Mouse (Mus musculus) MEL (cell line): ENCODE measurements around the gene Dera. TPM values are rescaled to one million over a fixed set of nuclear protein-coding genes. Genes with fewer than 3 reads are reported as not detected.

ENCODE experiments used
- DNase-seq: peaks from one replicate; pipeline ENCODE4 v3.0.0; 2011; ENCODE audit warnings: low read depth, low spot score
- H3K27ac ChIP-seq: 2 replicates; pipeline ENCODE4 v1.5.1; 2012; ENCODE audit warnings: low read depth, mild to moderate bottlenecking, control low read depth, low read length, moderate library complexity; ENCODE audit not compliant: control insufficient read depth
- H3K27me3 ChIP-seq, 2 experiments: fragments of 150-350 bp in 1 of 2; sonication (generic) in 1 of 2; 2 replicates each; pipeline ENCODE4 v1.6.1; 2012; ENCODE audit warnings: low read length in 2 of 2, mild to moderate bottlenecking in 2 of 2, improper control_type of control experiment in 1 of 2, moderate library complexity in 1 of 2; ENCODE audit not compliant: insufficient read depth in 2 of 2, control insufficient read depth in 1 of 2
- H3K36me3 ChIP-seq, 2 experiments: 2 replicates each; pipeline ENCODE4 v1.6.1; 2012 to 2014; ENCODE audit warnings: low read length in 2 of 2, improper control_type of control experiment in 1 of 2, inconsistent platforms in 1 of 2, mild to moderate bottlenecking in 1 of 2; ENCODE audit not compliant: insufficient read depth in 2 of 2, control insufficient read depth in 1 of 2
- H3K4me1 ChIP-seq, 2 experiments: fragments of 150-350 bp in 1 of 2; sonication (generic) in 1 of 2; 2 replicates each; pipeline ENCODE4 v1.6.1; 2012; ENCODE audit warnings: low read length in 2 of 2, improper control_type of control experiment in 1 of 2, mild to moderate bottlenecking in 1 of 2; ENCODE audit not compliant: insufficient read depth in 2 of 2, control insufficient read depth in 1 of 2
- H3K4me3 ChIP-seq, 2 experiments: fragments of 150-350 bp in 1 of 2; sonication (generic) in 1 of 2; 2 replicates each; pipeline ENCODE4 v1.5.1; 2012; ENCODE audit warnings: low read depth in 2 of 2, low read length in 2 of 2, mild to moderate bottlenecking in 2 of 2, moderate library complexity in 2 of 2, control low read depth in 1 of 2, improper control_type of control experiment in 1 of 2; ENCODE audit not compliant: control insufficient read depth in 1 of 2, insufficient read depth in 1 of 2
- H3K79me2 ChIP-seq: 2 replicates; pipeline ENCODE4 v1.6.1; 2012; ENCODE audit warnings: mild to moderate bottlenecking, low read length, moderate library complexity; ENCODE audit not compliant: control insufficient read depth, poor library complexity, insufficient read depth
- H3K9ac ChIP-seq: 2 replicates; pipeline ENCODE4 v1.6.1; 2012; ENCODE audit warnings: low read depth, mild to moderate bottlenecking, control low read depth, low read length, moderate library complexity; ENCODE audit not compliant: control insufficient read depth, poor library complexity, severe bottlenecking
- H3K9me3 ChIP-seq: fragments of 150-350 bp; sonication (generic); replicated peaks from 2 replicates; pipeline ENCODE4 v1.6.1; 2012; ENCODE audit warnings: mild to moderate bottlenecking, low read length, improper control_type of control experiment, moderate library complexity; ENCODE audit not compliant: insufficient read depth
- BHLHE40 ChIP-seq: IDR thresholded peaks from 2 replicates; pipeline ENCODE4 v1.6.1; 2012; ENCODE audit warnings: low read depth, mild to moderate bottlenecking, inconsistent platforms, low read length, improper control_type of control experiment, borderline replicate concordance
- CHD1 ChIP-seq: IDR thresholded peaks from 2 replicates; pipeline ENCODE4 v1.6.1; 2012; ENCODE audit warnings: low read depth, mild to moderate bottlenecking, inconsistent platforms, low read length, improper control_type of control experiment
- CHD2 ChIP-seq: IDR thresholded peaks from 2 replicates; pipeline ENCODE4 v1.6.1; 2011; ENCODE audit warnings: low read length, improper control_type of control experiment
- E2F4 ChIP-seq: IDR thresholded peaks from 2 replicates; pipeline ENCODE4 v1.6.1; 2011; ENCODE audit warnings: low read depth, low read length, improper control_type of control experiment, borderline replicate concordance
- ELF1 ChIP-seq: IDR thresholded peaks from 2 replicates; pipeline ENCODE4 v1.6.1; 2014; ENCODE audit warnings: low read depth, mild to moderate bottlenecking, inconsistent platforms, low read length, improper control_type of control experiment, moderate library complexity
- EP300 ChIP-seq, 2 experiments: IDR thresholded peaks; 2 replicates each; pipeline ENCODE4 v1.6.1; 2011; ENCODE audit warnings: improper control_type of control experiment in 2 of 2, low read length in 2 of 2, low read depth in 1 of 2, mild to moderate bottlenecking in 1 of 2
- ETS1 ChIP-seq: IDR thresholded peaks from 2 replicates; pipeline ENCODE4 v1.6.1; 2012; ENCODE audit warnings: low read depth, mild to moderate bottlenecking, inconsistent platforms, low read length, improper control_type of control experiment, moderate library complexity
- JUND ChIP-seq: IDR thresholded peaks from 2 replicates; pipeline ENCODE4 v1.6.1; 2011; ENCODE audit warnings: low read depth, mild to moderate bottlenecking, improper control_type of control experiment, low read length
- KAT2A ChIP-seq: conservative IDR thresholded peaks from 2 replicates; pipeline ENCODE4 v1.6.1; 2012; ENCODE audit warnings: low read depth, low read length, improper control_type of control experiment, inconsistent platforms
- MAFK ChIP-seq: IDR thresholded peaks from 2 replicates; pipeline ENCODE4 v1.6.1; 2011; ENCODE audit warnings: low read depth, mild to moderate bottlenecking, low read length, improper control_type of control experiment, borderline replicate concordance
- MAX ChIP-seq: IDR thresholded peaks from 2 replicates; pipeline ENCODE4 v1.6.1; 2011; ENCODE audit warnings: low read length, improper control_type of control experiment
- MAZ ChIP-seq: IDR thresholded peaks from 2 replicates; pipeline ENCODE4 v1.6.1; 2012; ENCODE audit warnings: low read depth, mild to moderate bottlenecking, inconsistent platforms, low read length, improper control_type of control experiment
- MEF2A ChIP-seq: IDR thresholded peaks from 2 replicates; pipeline ENCODE4 v1.6.1; 2014; ENCODE audit warnings: low read depth, mild to moderate bottlenecking, inconsistent platforms, low read length, improper control_type of control experiment; ENCODE audit not compliant: poor library complexity, insufficient replicate concordance, severe bottlenecking; ENCODE audit errors: extremely low read depth
- MYB ChIP-seq: IDR thresholded peaks from 2 replicates; pipeline ENCODE4 v1.6.1; 2011; ENCODE audit warnings: mild to moderate bottlenecking, low read depth, low read length, improper control_type of control experiment
- MYC ChIP-seq: IDR thresholded peaks from 2 replicates; pipeline ENCODE4 v1.6.1; 2011; ENCODE audit warnings: low read depth, mild to moderate bottlenecking, low read length, improper control_type of control experiment, moderate library complexity
- NELFE ChIP-seq: IDR thresholded peaks from 2 replicates; pipeline ENCODE4 v1.6.1; 2011; ENCODE audit warnings: low read depth, low read length, improper control_type of control experiment
- POLR2A ChIP-seq, 2 experiments: IDR thresholded peaks; 2 replicates each; pipeline ENCODE4 v1.6.1; 2011 to 2012; ENCODE audit warnings: low read length in 2 of 2, mild to moderate bottlenecking in 2 of 2, control low read depth in 1 of 2, improper control_type of control experiment in 1 of 2, low read depth in 1 of 2, moderate library complexity in 1 of 2; ENCODE audit not compliant: control insufficient read depth in 1 of 2, insufficient read depth in 1 of 2, poor library complexity in 1 of 2
- POLR2AphosphoS2 ChIP-seq: IDR thresholded peaks from 2 replicates; pipeline ENCODE4 v1.6.1; 2011; ENCODE audit warnings: low read length, improper control_type of control experiment
- RAD21 ChIP-seq: IDR thresholded peaks from 2 replicates; pipeline ENCODE4 v1.6.1; 2011; ENCODE audit warnings: mild to moderate bottlenecking, low read depth, low read length, improper control_type of control experiment
- RCOR1 ChIP-seq: IDR thresholded peaks from 2 replicates; pipeline ENCODE4 v1.6.1; 2012; ENCODE audit warnings: low read depth, mild to moderate bottlenecking, inconsistent platforms, low read length, improper control_type of control experiment
- SIN3A ChIP-seq: IDR thresholded peaks from 2 replicates; pipeline ENCODE4 v1.6.1; 2012; ENCODE audit warnings: low read length, improper control_type of control experiment, inconsistent platforms
- SMC3 ChIP-seq: IDR thresholded peaks from 2 replicates; pipeline ENCODE4 v1.6.1; 2011; ENCODE audit warnings: low read depth, low read length, improper control_type of control experiment
- TAL1 ChIP-seq: IDR thresholded peaks from 2 replicates; pipeline ENCODE4 v1.6.1; 2012; ENCODE audit warnings: mild to moderate bottlenecking, inconsistent platforms, low read length, moderate library complexity, mixed read lengths
- TCF12 ChIP-seq: IDR thresholded peaks from 2 replicates; pipeline ENCODE4 v1.6.1; 2014; ENCODE audit warnings: low read depth, mild to moderate bottlenecking, inconsistent platforms, low read length, improper control_type of control experiment, moderate library complexity
- UBTF ChIP-seq: IDR thresholded peaks from 2 replicates; pipeline ENCODE4 v1.6.1; 2012; ENCODE audit warnings: low read depth, mild to moderate bottlenecking, inconsistent platforms, low read length, improper control_type of control experiment, moderate library complexity, borderline replicate concordance; ENCODE audit not compliant: insufficient read depth
- USF1 ChIP-seq: IDR thresholded peaks from 2 replicates; pipeline ENCODE4 v1.6.1; 2014; ENCODE audit warnings: low read depth, mild to moderate bottlenecking, inconsistent platforms, low read length, improper control_type of control experiment, moderate library complexity
- ZKSCAN1 ChIP-seq: IDR thresholded peaks from 2 replicates; pipeline ENCODE4 v1.6.1; 2012; ENCODE audit warnings: low read depth, mild to moderate bottlenecking, inconsistent platforms, low read length, improper control_type of control experiment, moderate library complexity
- ZMIZ1 ChIP-seq: IDR thresholded peaks from 2 replicates; pipeline ENCODE4 v1.6.1; 2012; ENCODE audit warnings: low read depth, mild to moderate bottlenecking, inconsistent platforms, low read length, improper control_type of control experiment, moderate library complexity
- polyA plus RNA-seq, 2 experiments: library from polyadenylated mRNA; stranded (reverse) in 1 of 2; unstranded in 1 of 2; fragments of >175 nt in 1 of 2; fragments of >200 nt in 1 of 2; gene quantifications; 2 replicates each; pipeline versions ENCODE4 v1.2.1 to v1.2.4; 2012; ENCODE audit warnings: low replicate concordance in 2 of 2, low read depth in 1 of 2; ENCODE audit not compliant: insufficient read length in 2 of 2, insufficient read depth in 1 of 2, missing spikeins in 1 of 2
- total RNA-seq: library from RNA; depleted of rRNA; stranded (reverse); fragments of 300-350 nt; gene quantifications from 2 replicates; pipeline ENCODE4 v1.2.3, GENCODE M21; 2012

The Dera gene
- total and polyA plus RNA-seq, 3 experiments = 39.4 to 56.9 TPM; not detected in 1

DNA sequence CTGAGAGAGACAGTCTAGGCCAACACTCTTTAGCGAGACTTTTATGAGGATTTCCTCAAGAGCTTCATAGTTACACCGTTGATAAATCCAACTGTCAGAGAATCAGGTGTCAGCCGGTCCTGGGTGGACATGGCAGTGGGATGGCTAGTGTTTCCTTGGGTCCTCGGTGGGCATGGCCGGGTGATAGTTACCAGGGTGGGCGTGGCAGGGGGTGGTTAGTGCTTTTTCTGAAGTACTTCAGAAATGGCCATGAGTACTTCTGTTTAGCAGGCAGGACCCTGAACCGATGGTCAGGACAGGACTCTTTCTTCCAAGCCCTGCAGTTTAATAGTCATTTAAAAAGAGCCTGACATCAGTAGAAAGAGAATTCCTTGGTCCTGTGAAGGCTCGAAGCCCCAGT is 52.5 kb downstream of the Dera start:
- TF ChIP-seq RAD21 = no peak
- no peak for TF ChIP-seq SIN3A
- no peak for TF ChIP-seq CHD1
- TF ChIP-seq POLR2AphosphoS2 = no peak
- TF ChIP-seq NELFE = no peak
- TF ChIP-seq EP300 (IDR thresholded peaks at IDR 0.05; ENCODE audit: low read depth in 1 of 2, low read length in 2 of 2) = no peak
- no peak for TF ChIP-seq JUND
- TF ChIP-seq ZKSCAN1 = no peak
- no peak for TF ChIP-seq MEF2A
- no peak for TF ChIP-seq RCOR1
- no peak for TF ChIP-seq BHLHE40
- no peak for TF ChIP-seq MYB
- TF ChIP-seq TCF12 = no peak
- no peak for TF ChIP-seq SMC3
- no peak for TF ChIP-seq MYC
- no peak for TF ChIP-seq MAFK
- no peak for TF ChIP-seq MAZ
- TF ChIP-seq KAT2A = no peak
- TF ChIP-seq E2F4 = no peak
- no peak for TF ChIP-seq ETS1

DNA sequence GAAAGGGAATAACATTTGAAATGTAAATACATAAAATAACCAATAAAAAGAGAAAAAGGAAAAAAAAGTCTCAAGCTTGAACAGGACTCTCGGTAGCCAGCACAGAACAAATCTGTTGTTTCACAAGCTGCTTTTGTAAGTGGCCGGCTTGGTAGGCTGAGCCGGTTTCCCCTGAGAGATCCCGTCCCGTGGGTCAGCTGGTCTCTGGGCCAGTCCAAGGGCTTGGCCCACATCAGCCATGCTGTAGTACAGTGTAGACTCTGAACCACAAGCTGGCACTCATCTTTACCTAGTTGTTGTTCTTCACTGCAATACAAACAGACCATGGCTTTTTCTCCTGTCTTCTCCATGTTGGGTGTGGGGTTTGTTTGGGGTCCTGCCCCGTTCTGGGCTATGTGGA is 53.0 kb downstream of the Dera start:
- Histone ChIP-seq H3K36me3 (no peaks in the 10 kb centered on the region), H3K4me1 (no peaks in the 10 kb centered on the region), H3K27ac (no peak overlapping the region), H3K27me3 (no peaks in the 10 kb centered on the region), H3K9me3 (no peaks in the 10 kb centered on the region), H3K9ac (no peak overlapping the region), H3K79me2 (no peaks in the 10 kb centered on the region), H3K4me3 (no peak overlapping the region)
- no peak for DNase-seq
- TF ChIP-seq ELF1 = no peak
- TF ChIP-seq CHD1 = no peak
- TF ChIP-seq NELFE = no peak
- no peak for TF ChIP-seq RAD21
- no peak for TF ChIP-seq CHD2
- no peak for TF ChIP-seq USF1
- TF ChIP-seq POLR2A (IDR thresholded peaks at IDR 0.05; ENCODE audit: control insufficient read depth in 1 of 2, insufficient read depth in 1 of 2, low read depth in 1 of 2, low read length in 2 of 2, poor library complexity in 1 of 2) = no peak
- no peak for TF ChIP-seq MAX
- TF ChIP-seq MYC = no peak
- TF ChIP-seq MAZ = no peak
- no peak for TF ChIP-seq TAL1
- TF ChIP-seq UBTF = no peak
- no peak for TF ChIP-seq JUND
- TF ChIP-seq ZMIZ1 = no peak

More for the DNA sequence above, 52.5 kb downstream of the Dera start:
- Histone ChIP-seq H3K27me3 (no peaks in the 10 kb centered on the region), H3K36me3 (no peaks in the 10 kb centered on the region), H3K79me2 (no peaks in the 10 kb centered on the region), H3K4me1 (no peaks in the 10 kb centered on the region), H3K27ac (no peak overlapping the region), H3K9me3 (no peaks in the 10 kb centered on the region), H3K4me3 (no peak overlapping the region), H3K9ac (no peak overlapping the region)
- no peak for DNase-seq
